14 mouse cellular contexts compared by ENCODE assay signal in the genomic region with DNA sequence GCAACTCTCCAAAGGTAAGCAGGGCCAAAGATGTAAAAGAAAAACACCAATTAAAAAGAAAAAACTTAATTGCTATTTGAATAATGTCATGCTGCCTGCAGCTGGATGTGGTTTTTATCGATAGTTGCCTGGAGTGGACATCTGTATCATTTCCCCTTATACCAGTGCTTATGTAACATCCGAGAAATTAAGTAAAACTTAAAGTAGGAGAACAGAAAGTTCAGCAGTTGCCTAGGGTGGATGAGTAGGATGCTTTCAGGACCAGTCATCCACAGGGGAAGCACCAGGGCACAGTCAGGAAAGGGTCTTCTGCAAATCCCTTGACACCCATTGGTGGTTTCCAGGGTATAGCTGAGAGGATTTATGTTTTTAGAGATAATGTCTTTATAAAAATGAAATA.
"Had no signal": no experiment of that assay in that cellular context is flagged by ENCODE, and none has a peak within 500 bp of the region (broad histone marks: within the 10 kb centered on the region; RNA-seq: fewer than 3 reads in every experiment).

No protein-coding gene starts in this region.

- H3K4me3 ChIP-seq: liver, embryonic 13.5 days; liver, embryonic 15.5 days; megakaryocyte, embryonic 14.5 days; midbrain, embryonic 13.5 days; midbrain, embryonic 15.5 days; neural tube, embryonic 12.5 days; stomach, embryonic 15.5 days had no signal

- DNase-seq: liver, embryonic 13.5 days; liver, postnatal 0 days; lung, embryonic 14.5 days; lung, postnatal 10 days; right cerebral cortex, postnatal 14 days; thymus, adult 2 months; thymus, postnatal 25 days; thymus, postnatal 4 days had no signal

- ATAC-seq: liver, postnatal 0 days; midbrain, embryonic 13.5 days; midbrain, embryonic 15.5 days had no signal

- H3K4me1 ChIP-seq: liver, embryonic 13.5 days; liver, embryonic 15.5 days; megakaryocyte, embryonic 14.5 days; midbrain, embryonic 13.5 days; midbrain, embryonic 15.5 days; neural tube, embryonic 12.5 days; stomach, embryonic 15.5 days had no signal
